In the genomic region with DNA sequence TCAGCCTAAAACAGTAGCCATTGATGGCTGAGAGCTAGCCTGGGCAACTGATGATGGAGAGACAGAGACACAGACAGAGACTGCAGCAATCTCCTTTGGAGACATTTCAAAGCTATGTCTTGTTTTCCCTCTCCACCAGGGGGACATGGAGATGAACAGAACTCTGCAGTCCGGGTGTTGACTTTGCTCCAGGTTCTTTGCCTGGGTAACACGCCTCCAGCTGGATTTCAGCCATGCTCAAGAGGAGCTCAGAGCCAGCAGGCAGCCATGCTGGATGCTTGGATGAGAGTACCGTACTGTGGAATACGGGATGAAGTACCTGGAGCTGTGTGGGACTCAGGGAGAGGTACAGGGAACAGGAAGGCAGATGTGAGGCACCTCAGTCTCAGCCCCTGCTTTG, we compare ENCODE assay signal across 10 mouse cellular contexts. TPM values are rescaled to one million over a fixed set of nuclear protein-coding genes. Genes with fewer than 3 reads are reported as not detected.
DNase-seq lines count a peak whose midpoint lies in the region; ATAC-seq and TF ChIP-seq lines count a peak whose summit lies in the region.
"Had no signal": no experiment of that assay in that cellular context is flagged by ENCODE, and none has a peak within 500 bp of the region (broad histone marks: within the 10 kb centered on the region; RNA-seq: fewer than 3 reads in every experiment).

No protein-coding gene starts in this region.

- H3K27ac ChIP-seq in hindbrain, postnatal 0 days: no peak overlapping the region
- no peak overlapping the region for H3K27ac ChIP-seq in hindbrain, embryonic 12.5 days
- H3K27ac ChIP-seq: macrophage had no signal

- no peak overlapping the region for H3K9ac ChIP-seq in hindbrain, postnatal 0 days (replicated peaks; ENCODE audit: low read length)
- no peak overlapping the region for H3K9ac ChIP-seq in hindbrain, embryonic 12.5 days

- no peaks in the 10 kb centered on the region for H3K9me3 ChIP-seq in hindbrain, postnatal 0 days (ENCODE audit: low read length)
- no peaks in the 10 kb centered on the region for H3K9me3 ChIP-seq in hindbrain, embryonic 12.5 days (replicated peaks)

- no peaks in the 10 kb centered on the region; the same call in 1 of the 2 replicates for H3K4me1 ChIP-seq in hindbrain, postnatal 0 days (ENCODE audit: insufficient read depth, low read length)
- H3K4me1 ChIP-seq in hindbrain, embryonic 12.5 days: 0 out of 2 replicates have a peak, but pooled peaks cover 4% of the 10 kb centered on the region

- peak; percentile 66 for TF ChIP-seq CTCF in hindbrain, postnatal 0 days (IDR thresholded peaks at IDR 0.05; ENCODE audit: low read depth)

- H3K4me3 ChIP-seq in hindbrain, postnatal 0 days (ENCODE audit: low read length): no peak overlapping the region
- no peak overlapping the region for H3K4me3 ChIP-seq in hindbrain, embryonic 12.5 days
- H3K4me3 ChIP-seq: erythroblast, embryonic 14.5 days had no signal

- H3K36me3 ChIP-seq in hindbrain, postnatal 0 days (ENCODE audit: insufficient read depth, low read length): no peaks in the 10 kb centered on the region
- H3K36me3 ChIP-seq in hindbrain, embryonic 12.5 days: no peaks in the 10 kb centered on the region

- DNase-seq in hindbrain, postnatal 0 days (ENCODE audit: low spot score): peak; percentile 84
- peak; percentile 78 to 87 for DNase-seq in right cerebral cortex, postnatal 10 days (ENCODE audit: low spot score in 2 of 2)
- DNase-seq in right cerebral cortex, postnatal 4 days: no peak
- peak; percentile 89 for DNase-seq in cerebellum, postnatal 14 days
- DNase-seq in urinary bladder, postnatal 25 days (ENCODE audit: low spot score): no peak
- DNase-seq: thymus, postnatal 36 days had no signal

- ATAC-seq in hindbrain, postnatal 0 days: no peak
- no peak for ATAC-seq in hindbrain, embryonic 12.5 days (ENCODE audit: low FRiP score)
- no peak for ATAC-seq in granulocyte monocyte progenitor cell, adult 5-6 weeks (replicated peaks; ENCODE audit: poor library complexity, severe bottlenecking)

- H3K27me3 ChIP-seq in hindbrain, postnatal 0 days (ENCODE audit: insufficient read depth, low read length): no peaks in the 10 kb centered on the region
- no peaks in the 10 kb centered on the region for H3K27me3 ChIP-seq in hindbrain, embryonic 12.5 days

- 34% methylated on average over 4 of the region's 4 CpGs for WGBS in hindbrain, postnatal 0 days
- WGBS in hindbrain, embryonic 12.5 days: 61% methylated on average over 4 of the region's 4 CpGs

- H3K4me2 ChIP-seq in hindbrain, postnatal 0 days (ENCODE audit: low read depth, low read length): no peak overlapping the region
- no peak overlapping the region for H3K4me2 ChIP-seq in hindbrain, embryonic 12.5 days (replicated peaks)

RNA-seq across cellular contexts. Expression of a gene that starts 22.6 kb away (rescaled TPM):
- 49.9 and 53.0 TPM in 2 replicates for total RNA-seq in hindbrain, postnatal 0 days (2014; rRNA removed)
- 10.5 and 11.7 TPM in 2 replicates for polyA plus RNA-seq in hindbrain, postnatal 0 days (2015; fragmentation: Nextera tagmentation; extraction: Ambion mirVana)
- 5.8 and 6.1 TPM in 2 replicates for polyA plus RNA-seq in hindbrain, embryonic 12.5 days (2016; fragmentation: Nextera tagmentation; extraction: Ambion mirVana)
- not detected in 2 replicates for total RNA-seq in granulocyte monocyte progenitor cell, adult 5-6 weeks (2014; fragmentation: Nextera tagmentation)
- total RNA-seq in granulocyte monocyte progenitor cell, adult 5-6 weeks (2017): 0.30 TPM in 1 of 2 replicates, not detected in the other
- polyA plus RNA-seq: erythroblast, embryonic 14.5 days had no signal

Comparison
In these comparisons a context has a peak if more than half of its experiments do, and no peak if none do; other contexts are left out.
1. DNase-seq: peak in hindbrain, postnatal 0 days (single experiment), right cerebral cortex, postnatal 10 days (2 of 2) and cerebellum, postnatal 14 days (2 of 2); none in right cerebral cortex, postnatal 4 days (single experiment) and urinary bladder, postnatal 25 days (single experiment).
2. RNA of a gene that starts 22.6 kb away (total RNA-seq): 49.9 to 53.0 TPM in hindbrain, postnatal 0 days; 0.30 TPM in granulocyte monocyte progenitor cell, adult 5-6 weeks; every median in the first group is over 10 times any median in the second.